Comparison of ENCODE assay signal across 8 mouse cellular contexts in genomic region chr12:56301487-56302293, GRCm38 (mm10). TPM values are rescaled to one million over a fixed set of nuclear protein-coding genes. Genes with fewer than 3 reads are reported as not detected.
DNase-seq lines count a peak whose midpoint lies in the region; ATAC-seq and TF ChIP-seq lines count a peak whose summit lies in the region.

No protein-coding gene starts in this region.

- peak overlapping the region; percentile 70 for H3K4me2 ChIP-seq in forebrain, postnatal 0 days (ENCODE audit: low read depth)

- TF ChIP-seq EP300 in heart, adult 2 months (IDR thresholded peaks at IDR 0.05; ENCODE audit: insufficient read depth, low read depth, low read length), result no peak

- no peak for TF ChIP-seq CTCF in heart, adult 2 months (IDR thresholded peaks at IDR 0.05)
- TF ChIP-seq CTCF in forebrain, postnatal 0 days (IDR thresholded peaks at IDR 0.05; ENCODE audit: low read depth), result no peak
- TF ChIP-seq CTCF in lung, adult 2 months (IDR thresholded peaks at IDR 0.05; ENCODE audit: insufficient read depth, low read length), result no peak

- no peak for TF ChIP-seq POLR2A in heart, adult 2 months (IDR thresholded peaks at IDR 0.05; ENCODE audit: insufficient read depth, low read depth, low read length)
- peak; percentile 24; the same call in 1 of the 2 replicates for TF ChIP-seq POLR2A in lung, adult 2 months (IDR thresholded peaks at IDR 0.05; ENCODE audit: borderline replicate concordance, extremely low read depth, low read depth, low read length)

- intact Hi-C loops in heart, adult 2 months (cut with DNase I), result no loop called here

- peak overlapping the region; percentile 58 for H3K4me3 ChIP-seq in heart, embryonic 10.5 days
- no peak overlapping the region for H3K4me3 ChIP-seq in heart, adult 2 months
- H3K4me3 ChIP-seq in forebrain, postnatal 0 days (ENCODE audit: low read depth, low read length), result peak overlapping the region; percentile 38
- peak overlapping the region; percentile 55 for H3K4me3 ChIP-seq in lung, adult 2 months (replicated peaks; ENCODE audit: extremely low read depth, low read depth, low read length)

- peaks cover 19% of the 10 kb centered on the region; the same call in 1 of the 2 replicates for H3K27me3 ChIP-seq in heart, embryonic 10.5 days (ENCODE audit: insufficient read depth, poor library complexity, severe bottlenecking)
- H3K27me3 ChIP-seq in heart, adult 2 months (ENCODE audit: control insufficient read depth, insufficient read depth, low read length), result no peaks in the 10 kb centered on the region
- no peaks in the 10 kb centered on the region for H3K27me3 ChIP-seq in forebrain, postnatal 0 days (ENCODE audit: insufficient read depth, low read length)

- peak; percentile 88 for ATAC-seq in forebrain, postnatal 0 days

- no peak overlapping the region for H3K27ac ChIP-seq in heart, embryonic 10.5 days
- no peak overlapping the region for H3K27ac ChIP-seq in heart, adult 2 months
- no peak overlapping the region for H3K27ac ChIP-seq in forebrain, postnatal 0 days (ENCODE audit: low read depth, low read length)

- H3K79me2 ChIP-seq in heart, adult 2 months (replicated peaks; ENCODE audit: control insufficient read depth, insufficient read depth, low read length), result no peaks in the 10 kb centered on the region

- no peak for DNase-seq in heart, embryonic 10.5 days (ENCODE audit: low spot score)
- no peak for DNase-seq in heart, adult 2 months
- peak; percentile 44 for DNase-seq in Muller cell, postnatal 12 days (ENCODE audit: inconsistent ontology term)
- peak; percentile 63 for DNase-seq in forebrain, postnatal 0 days
- DNase-seq in lung, adult 2 months, result no peak
- peak; percentile 41 for DNase-seq in retina, embryonic 14.5 days (ENCODE audit: low spot score)
- DNase-seq in natural killer cell, adult 2 months (ENCODE audit: low spot score in 2 of 2), result no peak
- DNase-seq in adrenal gland, postnatal 14 days, result no peak

- H3K4me1 ChIP-seq in heart, embryonic 10.5 days, result peaks cover 14% of the 10 kb centered on the region; the same call in 1 of the 2 replicates
- H3K4me1 ChIP-seq in heart, adult 2 months (ENCODE audit: control insufficient read depth, insufficient read depth, low read length), result no peaks in the 10 kb centered on the region
- H3K4me1 ChIP-seq in forebrain, postnatal 0 days (ENCODE audit: insufficient read depth), result peaks cover 6% of the 10 kb centered on the region; the same call in 1 of the 2 replicates
- peaks cover 6% of the 10 kb centered on the region; the same call in 1 of the 2 replicates for H3K4me1 ChIP-seq in lung, adult 2 months (ENCODE audit: control insufficient read depth, insufficient read depth, low read length)

- 16% methylated on average over 27 of the region's 27 CpGs for WGBS in heart, embryonic 10.5 days
- 17% methylated on average over 27 of the region's 27 CpGs for WGBS in heart, adult 2 months
- 6% methylated on average over 27 of the region's 27 CpGs for WGBS in forebrain, postnatal 0 days
- whole genome bisulfite sequencing in lung, adult 2 months, result 12% methylated on average over 27 of the region's 27 CpGs

- H3K9me3 ChIP-seq in heart, embryonic 10.5 days, result no peaks in the 10 kb centered on the region
- H3K9me3 ChIP-seq in forebrain, postnatal 0 days (ENCODE audit: low read length), result no peaks in the 10 kb centered on the region

- no peaks in the 10 kb centered on the region for H3K36me3 ChIP-seq in heart, embryonic 10.5 days
- H3K36me3 ChIP-seq in heart, adult 2 months (ENCODE audit: control insufficient read depth, insufficient read depth, low read length), result no peaks in the 10 kb centered on the region
- no peaks in the 10 kb centered on the region for H3K36me3 ChIP-seq in forebrain, postnatal 0 days (ENCODE audit: insufficient read depth)

- H3K9ac ChIP-seq in heart, adult 2 months (ENCODE audit: low read depth, low read length), result no peak overlapping the region
- H3K9ac ChIP-seq in forebrain, postnatal 0 days, result peak overlapping the region; percentile 46

RNA-seq across cellular contexts. Expression of gene Mbip, which starts 44.0 kb away (rescaled TPM):
- polyA plus RNA-seq in heart, embryonic 10.5 days (2016; fragmentation: Nextera tagmentation; extraction: Ambion mirVana), result 26.5 and 34.9 TPM in 2 replicates
- total RNA-seq in heart, adult 2 months (2021), result 1 to 10 TPM; 5.0 to 7.7 TPM
- polyA plus RNA-seq in heart, adult 2 months (2012; rRNA removed), result 4.9 and 9.8 TPM in 2 replicates
- total RNA-seq in forebrain, postnatal 0 days (2014; rRNA removed), result 38.9 and 40.1 TPM in 2 replicates
- 25.1 and 30.7 TPM in 2 replicates for polyA plus RNA-seq in forebrain, postnatal 0 days (2015; fragmentation: Nextera tagmentation; extraction: Ambion mirVana)
- 30.3 and 37.8 TPM in 2 replicates for polyA plus RNA-seq in lung, adult 2 months (2012; rRNA removed)
- 12.5 and 16.2 TPM in 2 replicates for total RNA-seq in adrenal gland, postnatal 14 days (2021)

Comparison
In these comparisons a context has a peak if more than half of its experiments do, and no peak if none do; other contexts are left out.
1. DNase-seq: peak in Muller cell, postnatal 12 days (single experiment), forebrain, postnatal 0 days (single experiment) and retina, embryonic 14.5 days (single experiment); none in heart, embryonic 10.5 days (single experiment), heart, adult 2 months (0 of 2), lung, adult 2 months (single experiment), natural killer cell, adult 2 months (0 of 2) and adrenal gland, postnatal 14 days (single experiment).